Mouse (Mus musculus): ENCODE data around the gene Coro6. TPM values are rescaled to one million over a fixed set of nuclear protein-coding genes. Genes with fewer than 3 reads are reported as not detected.
A peak's percentile ranks its signal among the peaks of the same experiment; 100 is the strongest.

The Coro6 gene
- polyA plus RNA-seq, 1 experiment from 2014 or later, result 1.5 TPM

- no peaks in the 10 kb centered on the region for H3K27me3 ChIP-seq (replicated peaks)
- ATAC-seq (ENCODE audit: low FRiP score), result no peak
- H3K9ac ChIP-seq (replicated peaks), result peak overlapping the region; percentile 89; the same call in 1 of the 2 replicates
- H3K27ac ChIP-seq (replicated peaks), result no peak overlapping the region
- H3K4me2 ChIP-seq, result peak overlapping the region; percentile 94
- peaks cover 14% of the 10 kb centered on the region for H3K36me3 ChIP-seq
- no peaks in the 10 kb centered on the region for H3K9me3 ChIP-seq (replicated peaks)
- 0 out of 2 replicates have a peak overlapping the region, but pooled peaks have one; percentile 87 for H3K4me3 ChIP-seq (replicated peaks)
- peaks cover 73% of the 10 kb centered on the region for H3K4me1 ChIP-seq
Observed at GRCm38 (mm10) chr11:77495507-77495906, 33.3 kb downstream of the Coro6 start.

GRCm38 (mm10) chr11:77497341-77497756 is 35.1 kb downstream of the Coro6 start:
- WGBS, result 25% methylated on average over 6 of the region's 6 CpGs
- Histone ChIP-seq H3K27me3 (replicated peaks) (no peaks in the 10 kb centered on the region), H3K9me3 (replicated peaks) (no peaks in the 10 kb centered on the region), H3K4me3 (replicated peaks) (no peak overlapping the region), H3K4me1 (peaks cover 64% of the 10 kb centered on the region), H3K27ac (replicated peaks) (peak overlapping the region; percentile 58; the same call in 1 of the 2 replicates), H3K4me2 (no peak overlapping the region), H3K9ac (replicated peaks) (no peak overlapping the region), H3K36me3 (peaks cover 26% of the 10 kb centered on the region)
- no peak for ATAC-seq (ENCODE audit: low FRiP score)

DNA sequence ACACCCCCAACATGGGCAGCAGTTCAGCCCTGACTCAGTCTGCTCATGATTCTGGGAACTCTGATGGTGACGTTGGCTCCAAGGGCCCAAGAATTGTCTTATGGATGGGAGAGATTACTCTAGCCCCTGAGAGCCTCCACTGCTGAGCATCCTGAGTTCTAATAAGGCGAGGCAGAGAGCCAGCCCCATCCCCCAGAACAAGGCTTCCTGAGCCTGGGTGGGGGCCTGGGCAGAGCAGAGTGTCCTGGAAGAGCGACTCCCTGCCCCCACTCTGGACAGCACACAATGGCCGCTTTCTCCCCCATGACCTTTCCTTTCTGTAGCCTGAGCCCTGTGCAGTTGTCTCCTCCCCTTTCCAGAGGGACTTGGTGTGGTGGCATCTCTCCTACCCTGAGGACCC is 35.6 kb downstream of the Coro6 start:
- Histone ChIP-seq H3K4me3 (replicated peaks) (no peak overlapping the region), H3K9ac (replicated peaks) (no peak overlapping the region), H3K36me3 (peaks cover 29% of the 10 kb centered on the region), H3K4me1 (peaks cover 59% of the 10 kb centered on the region), H3K9me3 (replicated peaks) (no peaks in the 10 kb centered on the region), H3K27ac (replicated peaks) (peak overlapping the region; percentile 58), H3K27me3 (replicated peaks) (no peaks in the 10 kb centered on the region), H3K4me2 (no peak overlapping the region)
- 36% methylated on average over 4 of the region's 4 CpGs for WGBS
- ATAC-seq (ENCODE audit: low FRiP score), result no peak

- Histone ChIP-seq H3K9ac (replicated peaks) (no peak overlapping the region), H3K27ac (replicated peaks) (peak overlapping the region; percentile 37; the same call in 1 of the 2 replicates), H3K4me2 (no peak overlapping the region), H3K4me3 (replicated peaks) (no peak overlapping the region), H3K9me3 (replicated peaks) (no peaks in the 10 kb centered on the region), H3K4me1 (peaks cover 58% of the 10 kb centered on the region), H3K36me3 (peaks cover 36% of the 10 kb centered on the region), H3K27me3 (replicated peaks) (no peaks in the 10 kb centered on the region)
- 77% methylated on average over 12 of the region's 12 CpGs for WGBS
- ATAC-seq (ENCODE audit: low FRiP score), result no peak
Observed at GRCm38 (mm10) chr11:77498261-77499139, 36.3 kb downstream of the Coro6 start.

GRCm38 (mm10) chr11:77499354-77499753 is 37.1 kb downstream of the Coro6 start:
- Histone ChIP-seq H3K4me1 (peaks cover 54% of the 10 kb centered on the region), H3K36me3 (peaks cover 44% of the 10 kb centered on the region), H3K9ac (replicated peaks) (no peak overlapping the region), H3K9me3 (replicated peaks) (no peaks in the 10 kb centered on the region), H3K27me3 (replicated peaks) (no peaks in the 10 kb centered on the region), H3K4me2 (no peak overlapping the region), H3K27ac (replicated peaks) (no peak overlapping the region), H3K4me3 (replicated peaks) (no peak overlapping the region)
- no peak for ATAC-seq (ENCODE audit: low FRiP score)
- WGBS, result 91% methylated on average over 7 of the region's 7 CpGs

DNA sequence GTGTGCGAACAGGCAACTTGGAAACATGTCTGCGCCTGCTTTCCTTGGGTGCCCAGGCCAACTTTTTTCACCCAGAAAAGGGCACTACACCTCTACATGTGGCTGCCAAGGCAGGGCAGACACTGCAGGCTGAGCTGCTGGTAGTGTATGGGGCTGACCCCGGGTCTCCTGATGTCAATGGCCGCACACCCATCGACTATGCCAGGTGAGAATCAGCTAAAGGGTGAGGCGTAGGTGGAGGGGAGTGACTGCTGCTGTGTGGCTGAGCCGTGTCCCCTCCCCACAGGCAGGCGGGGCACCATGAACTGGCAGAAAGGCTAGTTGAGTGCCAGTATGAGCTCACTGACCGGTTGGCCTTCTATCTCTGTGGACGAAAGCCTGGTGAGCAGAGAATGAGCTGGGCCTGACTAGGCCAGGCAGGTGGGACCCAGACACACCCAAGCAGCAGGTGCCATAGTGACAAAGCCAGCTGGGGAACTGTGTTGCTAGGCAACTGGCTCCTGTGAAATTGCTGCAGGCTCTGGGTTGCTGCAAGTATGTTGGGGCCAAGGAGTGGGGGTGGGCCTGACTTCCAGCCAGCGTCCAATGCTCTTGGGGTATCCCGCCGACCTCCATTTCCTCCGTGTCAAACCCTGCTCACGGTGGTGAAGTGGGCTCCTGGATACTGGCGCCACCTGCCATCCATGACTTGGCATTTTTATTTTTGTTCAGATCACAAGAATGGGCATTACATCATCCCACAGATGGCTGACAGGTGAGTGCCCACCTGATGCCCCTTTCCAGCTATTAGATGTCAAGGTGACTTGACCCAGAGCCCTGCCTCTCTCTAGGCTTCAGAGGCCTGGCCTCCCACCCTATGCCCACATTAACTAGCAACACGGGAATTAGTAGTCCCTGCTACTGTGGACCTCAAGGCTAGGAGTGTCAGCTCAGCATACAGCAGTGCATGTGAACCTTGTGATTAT is 38.4 kb downstream of the Coro6 start:
- H3K4me1 ChIP-seq, result peaks cover 41% of the 10 kb centered on the region
- H3K9ac ChIP-seq (replicated peaks), result no peak overlapping the region
- WGBS, result 73% methylated on average over 17 of the region's 17 CpGs
- no peak overlapping the region for H3K27ac ChIP-seq (replicated peaks)
- H3K36me3 ChIP-seq, result peaks cover 57% of the 10 kb centered on the region
- H3K9me3 ChIP-seq (replicated peaks), result no peaks in the 10 kb centered on the region
- no peaks in the 10 kb centered on the region for H3K27me3 ChIP-seq (replicated peaks)
- H3K4me2 ChIP-seq, result no peak overlapping the region
- no peak for ATAC-seq (ENCODE audit: low FRiP score)
- H3K4me3 ChIP-seq (replicated peaks), result no peak overlapping the region

DNA sequence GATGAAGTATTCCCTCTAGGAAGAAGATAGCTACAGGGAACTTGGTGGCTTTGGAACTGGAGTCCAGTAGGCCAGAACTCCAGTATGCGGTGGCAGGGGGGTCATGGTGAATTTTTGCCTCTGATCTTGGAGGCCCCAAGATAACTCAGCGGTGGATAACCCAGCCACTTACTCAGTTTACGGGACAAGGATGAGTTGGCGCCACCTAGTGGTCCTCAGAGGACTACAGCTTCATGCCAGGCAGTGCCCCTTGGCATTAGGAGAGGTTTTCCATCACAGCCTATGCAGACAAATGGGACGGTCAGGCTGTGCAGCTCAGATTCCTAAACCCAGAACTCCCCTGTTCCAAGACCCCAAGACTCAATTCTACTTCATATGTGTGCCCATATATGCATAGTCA is 39.2 kb downstream of the Coro6 start:
- no peaks in the 10 kb centered on the region for H3K9me3 ChIP-seq (replicated peaks)
- no peak for ATAC-seq (ENCODE audit: low FRiP score)

DNA sequence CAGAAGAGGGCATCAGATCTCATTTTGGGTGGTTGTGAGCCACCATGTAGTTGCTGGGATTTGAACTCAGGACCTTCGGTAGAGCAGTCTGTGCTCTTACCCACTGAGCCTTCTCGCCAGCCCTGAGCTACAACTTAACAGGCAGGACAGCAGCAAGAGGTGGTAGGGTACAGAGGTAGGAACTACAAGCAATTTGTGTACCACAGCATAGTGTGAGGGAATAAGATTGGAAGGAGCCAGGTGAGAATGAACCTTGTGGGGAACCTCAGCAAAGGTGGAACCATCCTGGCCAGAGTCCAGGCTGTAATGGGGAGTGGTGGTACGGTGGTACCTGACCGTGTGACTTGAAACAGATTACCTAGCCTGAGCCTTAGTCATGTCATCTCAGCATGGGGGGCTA is 39.8 kb downstream of the Coro6 start:
- WGBS, result 97% methylated on average over 4 of the region's 4 CpGs
- no peak overlapping the region for H3K4me3 ChIP-seq (replicated peaks)
- H3K4me2 ChIP-seq, result no peak overlapping the region
- ATAC-seq (ENCODE audit: low FRiP score), result no peak
- H3K4me1 ChIP-seq, result peaks cover 33% of the 10 kb centered on the region
- peaks cover 70% of the 10 kb centered on the region for H3K36me3 ChIP-seq
- H3K27me3 ChIP-seq (replicated peaks), result no peaks in the 10 kb centered on the region
- H3K9me3 ChIP-seq (replicated peaks), result no peaks in the 10 kb centered on the region
- no peak overlapping the region for H3K27ac ChIP-seq (replicated peaks)
- no peak overlapping the region for H3K9ac ChIP-seq (replicated peaks)

More for the DNA sequence above, 39.2 kb downstream of the Coro6 start:
- Histone ChIP-seq H3K4me2 (no peak overlapping the region), H3K36me3 (peaks cover 65% of the 10 kb centered on the region), H3K4me3 (replicated peaks) (no peak overlapping the region), H3K4me1 (peaks cover 33% of the 10 kb centered on the region), H3K9ac (replicated peaks) (no peak overlapping the region), H3K27me3 (replicated peaks) (no peaks in the 10 kb centered on the region), H3K27ac (replicated peaks) (no peak overlapping the region)
- 24% methylated on average over 5 of the region's 5 CpGs for WGBS

DNA sequence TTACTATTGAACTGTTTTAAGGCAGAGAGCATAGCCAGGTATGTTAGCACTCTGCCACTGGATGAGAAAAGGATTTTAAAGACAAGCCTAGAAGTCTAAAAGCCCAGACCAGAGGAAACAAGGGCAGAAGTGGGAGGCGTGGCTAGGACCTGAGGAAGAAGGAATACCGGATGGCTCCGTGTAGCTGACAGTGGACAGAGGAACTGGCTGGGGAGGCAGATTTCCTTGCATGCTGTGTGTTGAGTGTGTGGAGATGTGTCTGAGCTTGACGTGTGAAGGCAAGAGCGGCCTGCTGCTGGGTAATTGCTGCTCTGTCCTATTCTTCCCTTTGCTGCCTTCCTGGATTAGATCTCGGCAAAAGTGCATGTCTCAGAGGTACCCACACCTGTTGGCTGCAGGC is 40.3 kb downstream of the Coro6 start:
- no peak overlapping the region for H3K27ac ChIP-seq (replicated peaks)
- H3K36me3 ChIP-seq, result peaks cover 76% of the 10 kb centered on the region
- H3K4me2 ChIP-seq, result no peak overlapping the region
- H3K4me1 ChIP-seq, result peaks cover 28% of the 10 kb centered on the region
- H3K4me3 ChIP-seq (replicated peaks), result no peak overlapping the region
- ATAC-seq (ENCODE audit: low FRiP score), result no peak
- WGBS, result 86% methylated on average over 6 of the region's 6 CpGs
- no peaks in the 10 kb centered on the region for H3K9me3 ChIP-seq (replicated peaks)
- no peaks in the 10 kb centered on the region for H3K27me3 ChIP-seq (replicated peaks)
- H3K9ac ChIP-seq (replicated peaks), result no peak overlapping the region

- no peak for ATAC-seq (ENCODE audit: low FRiP score)
- Histone ChIP-seq H3K27ac (replicated peaks) (no peak overlapping the region), H3K36me3 (peaks cover 76% of the 10 kb centered on the region), H3K27me3 (replicated peaks) (no peaks in the 10 kb centered on the region), H3K4me3 (replicated peaks) (no peak overlapping the region), H3K4me2 (no peak overlapping the region), H3K9ac (replicated peaks) (no peak overlapping the region), H3K4me1 (peaks cover 26% of the 10 kb centered on the region), H3K9me3 (replicated peaks) (no peaks in the 10 kb centered on the region)
- 49% methylated on average over 3 of the region's 3 CpGs for WGBS
Observed at GRCm38 (mm10) chr11:77503511-77503910, 41.3 kb downstream of the Coro6 start.

- no peak overlapping the region for H3K4me2 ChIP-seq
- no peak overlapping the region for H3K27ac ChIP-seq (replicated peaks)
- H3K4me1 ChIP-seq, result peaks cover 23% of the 10 kb centered on the region
- no peaks in the 10 kb centered on the region for H3K9me3 ChIP-seq (replicated peaks)
- ATAC-seq (ENCODE audit: low FRiP score), result no peak
- peaks cover 73% of the 10 kb centered on the region for H3K36me3 ChIP-seq
- H3K27me3 ChIP-seq (replicated peaks), result no peaks in the 10 kb centered on the region
- 95% methylated on average over 19 of the region's 19 CpGs for WGBS
- H3K4me3 ChIP-seq (replicated peaks), result no peak overlapping the region
- no peak overlapping the region for H3K9ac ChIP-seq (replicated peaks)
Observed at GRCm38 (mm10) chr11:77504377-77504776, 42.2 kb downstream of the Coro6 start.

Data from neural tube, embryonic 15.5 days (tissue).